Mouse (Mus musculus) heart, adult 2 months (tissue): Measurements from ENCODE around the gene Zswim1.

Experiments used
- CTCF ChIP-seq: fragments of 200-600 bp; IDR thresholded peaks from 2 replicates; pipeline ENCODE4 v1.8.1; 2022; ENCODE audit warnings: antibody characterized with exemption, mild to moderate bottlenecking, moderate library complexity
- EP300 ChIP-seq: fragments of 200-500 bp; IDR thresholded peaks from 2 replicates; pipeline ENCODE4 v1.6.1; 2011; ENCODE audit warnings: low read depth, low read length, control low read depth; ENCODE audit not compliant: insufficient read depth
- POLR2A ChIP-seq: fragments of 200-500 bp; IDR thresholded peaks from 2 replicates; pipeline ENCODE4 v1.6.1; 2011; ENCODE audit warnings: mild to moderate bottlenecking, low read depth, low read length, control low read depth; ENCODE audit not compliant: insufficient read depth

DNA sequence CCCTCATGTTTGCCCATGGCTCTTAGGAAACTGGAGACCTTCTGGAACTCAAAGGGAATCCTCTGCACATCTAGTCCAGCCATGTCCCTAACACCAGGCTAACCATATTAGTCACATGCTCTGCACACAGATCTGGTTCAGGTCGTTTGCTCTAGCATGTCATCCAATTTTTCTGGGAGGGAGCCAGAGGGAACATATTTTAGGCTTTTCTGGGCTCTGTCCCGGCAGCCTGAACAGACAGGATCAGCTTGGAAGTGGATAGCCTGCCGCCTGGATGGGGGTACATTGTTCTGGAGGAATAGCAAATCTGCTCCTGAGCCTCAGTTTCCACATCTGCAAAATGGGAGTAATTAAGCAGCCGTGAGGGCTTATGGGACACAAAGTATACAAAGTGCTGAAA lies 38.6 kb downstream of the Zswim1 start:
- TF ChIP-seq POLR2A (no peak), CTCF (no peak), EP300 (no peak)
